Mouse (Mus musculus) C2C12 (cell line): ENCODE measurements around the gene Mrpl47. TPM values are rescaled to one million over a fixed set of nuclear protein-coding genes. Genes with fewer than 3 reads are reported as not detected.
"Not testable (repeated sequence)": the region's sequence is repeated elsewhere in the genome, so short reads cannot be mapped to it uniquely, and the experiment has no call there.

Experiments used
- H3K27me3 ChIP-seq: one replicate; pipeline ENCODE4 v1.6.1; 2011; ENCODE audit not compliant: control insufficient read depth, insufficient read depth, insufficient read length
- H3K36me3 ChIP-seq: one replicate; pipeline ENCODE4 v1.6.1; 2011; ENCODE audit not compliant: control insufficient read depth, insufficient read depth
- H3K4me3 ChIP-seq: one replicate; pipeline ENCODE4 v1.5.1; 2011; ENCODE audit warnings: mild to moderate bottlenecking, control low read depth; ENCODE audit not compliant: poor library complexity, insufficient read depth, severe bottlenecking
- H3K79me2 ChIP-seq: one replicate; pipeline ENCODE4 v1.6.1; 2011; ENCODE audit not compliant: control insufficient read depth, insufficient read depth
- H3K79me3 ChIP-seq: one replicate; pipeline ENCODE4 v1.6.1; 2011; ENCODE audit warnings: low read depth, control low read depth
- H3ac ChIP-seq: one replicate; pipeline ENCODE3; 2011; ENCODE audit warnings: low read depth; ENCODE audit not compliant: control insufficient read depth, insufficient read length
- CEBPB ChIP-seq: IDR thresholded peaks from one replicate; pipeline ENCODE4 v1.6.1; 2011; ENCODE audit warnings: low read depth, mild to moderate bottlenecking, control low read depth, moderate library complexity
- CTCF ChIP-seq: IDR thresholded peaks from one replicate; pipeline ENCODE4 v1.5.1; 2011; ENCODE audit not compliant: control insufficient read depth, insufficient read depth, insufficient read length
- FOSL1 ChIP-seq: IDR thresholded peaks from one replicate; pipeline ENCODE4 v1.8.0; 2011; ENCODE audit warnings: mild to moderate bottlenecking, low read length; ENCODE audit not compliant: poor library complexity, insufficient read depth, severe bottlenecking
- MAX ChIP-seq: IDR thresholded peaks from one replicate; pipeline ENCODE4 v1.6.1; 2011; ENCODE audit warnings: mild to moderate bottlenecking, control low read depth
- MYOD1 ChIP-seq: IDR thresholded peaks from one replicate; pipeline ENCODE4 v1.6.1; 2011; ENCODE audit warnings: low read depth; ENCODE audit not compliant: control insufficient read depth, insufficient read length
- MYOG ChIP-seq: IDR thresholded peaks from one replicate; pipeline ENCODE4 v1.6.1; 2011; ENCODE audit not compliant: control insufficient read depth, insufficient read length; ENCODE audit errors: extremely low read depth
- USF1 ChIP-seq: IDR thresholded peaks from one replicate; pipeline ENCODE4 v1.6.1; 2011; ENCODE audit warnings: low read depth, mild to moderate bottlenecking, control low read depth, moderate library complexity
- polyA plus RNA-seq: library from polyadenylated mRNA; unstranded; fragments of >200 nt; fragmentation: generic; extraction: Trizol; gene quantifications from one replicate; pipeline ENCODE4 v1.2.1, GENCODE M21; 2012; ENCODE audit warnings: missing spikeins

Mrpl47 gene
- polyA plus RNA-seq, 1 experiment, result 15.7 TPM

DNA sequence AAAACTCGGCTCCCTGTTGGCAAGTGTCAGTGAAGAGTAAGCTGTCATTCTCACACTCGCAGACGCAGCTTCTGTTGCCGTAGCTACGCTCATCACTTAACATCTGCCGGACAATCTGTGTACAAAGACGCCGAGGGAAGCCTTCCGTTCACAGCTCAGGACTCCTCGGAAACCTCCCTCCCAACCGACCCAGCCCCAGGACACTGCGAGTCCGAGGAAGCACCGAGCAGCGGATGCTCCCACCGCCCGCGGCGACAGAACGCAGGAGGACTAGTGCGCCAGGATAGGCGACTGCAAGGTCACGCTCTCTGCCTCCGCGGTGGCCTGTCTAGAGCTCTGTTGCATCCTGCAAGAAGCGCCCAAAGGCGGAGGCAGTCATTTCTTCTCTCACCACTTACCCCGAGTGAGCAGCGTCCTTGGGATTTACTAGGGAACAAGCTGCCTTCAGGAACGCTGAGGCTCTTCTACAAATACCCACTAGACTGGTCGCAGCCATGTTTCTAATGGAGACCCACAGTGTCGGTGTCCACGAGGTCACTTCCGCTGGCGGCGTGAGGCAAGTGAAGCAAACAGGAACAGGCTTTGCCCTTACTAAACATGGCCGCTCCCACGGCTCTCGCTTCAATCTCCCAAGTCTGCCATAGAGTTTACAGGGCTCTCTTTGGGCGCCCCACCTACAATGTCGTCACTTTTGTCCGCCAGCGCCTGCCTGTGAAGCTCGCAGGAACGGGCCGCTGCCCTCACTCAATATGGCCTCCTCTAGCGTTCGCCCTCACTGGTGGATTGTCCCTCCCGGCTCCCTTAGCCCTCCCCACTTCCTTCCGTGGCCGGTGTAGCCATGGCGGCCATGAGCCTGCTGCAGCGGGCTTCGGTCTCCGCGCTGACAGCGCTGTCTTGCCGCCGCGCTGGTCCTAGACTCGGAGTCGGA, 897 bp downstream of the Mrpl47 start, which contains the start of gene Ndufb5:
TSS of gene Ndufb5 (plus strand) at position 747 of the 928 bp plus-strand sequence.
- TF ChIP-seq CEBPB, result no peak
- peak; percentile 72 for TF ChIP-seq MAX
- no peak for TF ChIP-seq MYOG
- TF ChIP-seq CTCF, result no peak
- Histone ChIP-seq H3K4me3 (peak within 1 kb of the TSS; percentile 96), H3K79me3 (peaks cover 38% of the 10 kb centered on the region), H3K79me2 (peaks cover 72% of the 10 kb centered on the region), H3ac (peak within 1 kb of the TSS; percentile 94), H3K27me3 (no peaks in the 10 kb centered on the region), H3K36me3 (peaks cover 28% of the 10 kb centered on the region)

DNA sequence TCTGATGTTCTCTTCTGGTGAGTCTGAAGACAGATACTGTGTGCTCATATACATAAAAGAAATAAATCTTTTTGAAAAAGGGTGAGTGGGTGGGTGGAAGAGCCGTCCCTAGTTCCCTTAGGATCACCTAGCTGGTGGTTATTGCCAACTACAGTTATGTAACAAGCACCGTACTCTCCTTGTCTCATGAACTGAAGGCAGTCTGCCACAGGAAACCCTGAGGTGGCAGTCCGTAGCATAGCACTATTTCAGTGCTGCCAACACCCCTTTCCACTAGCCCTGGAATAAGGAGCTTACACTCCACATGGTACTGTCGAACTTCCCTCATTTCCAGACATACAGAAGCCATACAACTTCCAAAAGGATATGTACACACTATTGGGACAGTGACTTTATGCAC, 9.5 kb downstream of the Mrpl47 start:
- no peaks in the 10 kb centered on the region for H3K27me3 ChIP-seq
- H3K4me3 ChIP-seq, result no peak overlapping the region
- TF ChIP-seq FOSL1, result no peak
- TF ChIP-seq CEBPB, result no peak
- no peak for TF ChIP-seq MYOD1
- no peak for TF ChIP-seq MAX
- H3K79me2 ChIP-seq, result no peaks in the 10 kb centered on the region
- H3ac ChIP-seq, result no peak overlapping the region
- H3K36me3 ChIP-seq, result peaks cover 84% of the 10 kb centered on the region
- H3K79me3 ChIP-seq, result no peaks in the 10 kb centered on the region

DNA sequence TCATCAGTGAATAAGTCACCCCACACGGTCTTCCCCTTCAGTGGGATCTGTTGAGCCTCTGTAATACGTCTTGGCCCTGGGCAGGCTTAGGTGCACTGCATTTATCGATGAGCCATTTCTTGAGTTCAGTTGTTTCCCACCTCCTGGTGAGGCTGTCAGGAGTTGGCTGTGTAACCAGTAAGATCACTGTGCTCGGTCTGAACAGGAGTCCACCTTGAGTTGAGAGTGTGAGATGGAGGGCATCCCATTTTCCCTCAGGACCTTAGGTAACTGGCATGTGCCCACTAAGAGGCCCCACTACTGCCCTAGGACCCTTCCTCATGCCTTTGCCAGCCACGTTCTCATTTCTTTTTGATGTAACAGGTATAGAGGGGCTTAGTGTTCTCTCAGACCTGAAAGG, 11.5 kb downstream of the Mrpl47 start:
- Histone ChIP-seq H3ac (no peak overlapping the region), H3K79me2 (no peaks in the 10 kb centered on the region), H3K27me3 (no peaks in the 10 kb centered on the region), H3K4me3 (no peak overlapping the region), H3K79me3 (no peaks in the 10 kb centered on the region), H3K36me3 (peaks cover 91% of the 10 kb centered on the region)
- no peak for TF ChIP-seq USF1
- TF ChIP-seq CEBPB, result no peak
- no peak for TF ChIP-seq MAX
- TF ChIP-seq MYOG, result no peak
- TF ChIP-seq FOSL1, result no peak
- TF ChIP-seq MYOD1, result no peak
- TF ChIP-seq CTCF, result no peak

DNA sequence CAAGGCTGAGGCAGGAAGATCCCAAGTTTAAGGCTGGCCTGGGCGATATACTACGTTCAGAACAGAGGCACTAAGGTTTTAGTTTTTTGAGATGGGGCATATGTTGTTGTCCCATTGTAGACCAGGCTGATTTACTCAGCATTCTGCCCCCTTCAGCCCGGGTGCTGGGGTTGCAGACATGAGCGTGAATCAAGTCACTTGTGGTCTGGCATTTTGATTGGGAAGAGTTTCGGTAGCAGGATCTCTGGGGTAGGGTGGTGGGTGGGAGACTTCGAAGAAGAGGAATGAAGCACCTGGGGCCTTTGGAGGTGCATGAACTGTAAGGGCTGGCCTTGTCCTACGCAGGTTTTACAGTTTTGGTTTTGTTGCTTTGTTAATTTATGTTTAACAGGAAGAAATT, 13.2 kb downstream of the Mrpl47 start:
- TF ChIP-seq CTCF, result no peak
- no peak for TF ChIP-seq MYOD1
- TF ChIP-seq CEBPB, result no peak
- no peak for TF ChIP-seq USF1
- no peak for TF ChIP-seq MYOG
- TF ChIP-seq MAX, result no peak
- no peak for TF ChIP-seq FOSL1
- H3K27me3 ChIP-seq, result no peaks in the 10 kb centered on the region
- no peak overlapping the region for H3ac ChIP-seq
- peaks cover 96% of the 10 kb centered on the region for H3K36me3 ChIP-seq
- no peak overlapping the region for H3K4me3 ChIP-seq
- no peaks in the 10 kb centered on the region for H3K79me3 ChIP-seq
- no peaks in the 10 kb centered on the region for H3K79me2 ChIP-seq

DNA sequence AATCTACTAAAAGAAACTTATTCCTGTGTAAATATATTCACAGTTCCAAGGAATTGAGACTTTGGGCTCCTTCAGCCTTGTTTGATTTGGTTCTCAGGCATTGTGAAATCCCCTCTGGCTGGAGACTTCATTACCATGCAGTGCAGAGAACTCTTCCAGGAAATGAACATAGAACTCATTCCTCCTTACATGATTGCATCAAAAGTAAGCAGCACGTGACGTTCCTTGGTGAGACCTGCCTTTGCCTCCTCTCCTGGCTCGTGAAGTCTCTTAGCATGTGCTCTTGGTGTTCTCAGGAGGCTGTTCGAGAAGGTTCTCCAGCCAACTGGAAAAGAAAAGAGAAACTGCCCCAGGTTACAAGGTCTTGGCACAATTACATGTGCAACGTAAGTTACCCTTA, 19.1 kb downstream of the Mrpl47 start:
- Histone ChIP-seq H3K79me3 (peaks cover 5% of the 10 kb centered on the region), H3K4me3 (no peak overlapping the region), H3K79me2 (peaks cover 11% of the 10 kb centered on the region), H3K27me3 (no peaks in the 10 kb centered on the region), H3K36me3 (peaks cover 93% of the 10 kb centered on the region), H3ac (no peak overlapping the region)
- TF ChIP-seq MAX (no peak), CEBPB (no peak), CTCF (no peak), MYOG (no peak), MYOD1 (no peak), USF1 (no peak), FOSL1 (no peak)

DNA sequence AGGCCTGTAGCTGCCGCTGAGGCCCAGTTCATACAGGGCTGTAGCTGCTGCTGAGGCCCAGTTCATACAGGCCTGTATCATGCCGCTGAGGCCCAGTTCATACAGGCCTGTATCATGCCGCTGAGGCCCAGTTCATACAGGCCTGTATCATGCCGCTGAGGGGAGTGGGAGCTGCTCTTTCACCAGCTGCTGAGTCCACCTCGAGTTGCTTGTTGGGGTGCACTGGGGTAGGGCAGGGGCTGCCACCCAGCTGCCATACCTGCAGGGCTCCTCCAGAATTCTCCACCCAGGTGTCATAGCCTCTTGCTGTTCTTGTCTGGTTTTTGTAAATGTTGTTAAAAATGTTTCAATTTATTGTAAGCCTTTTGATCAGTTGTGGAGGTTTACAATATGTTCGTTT, 20.0 kb downstream of the Mrpl47 start:
- H3K36me3 ChIP-seq, result peaks cover 94% of the 10 kb centered on the region
- peaks cover 20% of the 10 kb centered on the region for H3K79me2 ChIP-seq
- H3ac ChIP-seq, H3K4me3 ChIP-seq, H3K27me3 ChIP-seq: not testable (repeated sequence)
- peaks cover 13% of the 10 kb centered on the region for H3K79me3 ChIP-seq

DNA sequence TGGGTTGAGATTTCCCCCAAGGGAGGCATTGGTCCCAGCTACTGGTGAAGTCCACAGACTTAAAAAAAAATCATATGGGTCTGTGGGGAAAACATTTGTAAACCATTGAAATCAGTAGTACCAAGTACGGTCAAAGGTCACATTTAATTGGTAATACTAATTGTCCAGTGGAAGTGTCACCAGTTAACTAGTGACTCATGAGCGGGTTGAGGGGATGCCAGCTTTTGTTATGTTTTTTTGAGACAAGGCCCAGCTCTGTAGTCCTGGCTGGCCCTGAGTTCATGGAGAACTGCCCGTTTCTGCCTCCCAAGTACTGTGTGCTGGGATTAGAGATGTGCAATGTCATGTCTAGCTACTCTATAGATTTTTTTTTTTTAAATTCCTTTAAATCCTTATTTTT, 23.7 kb downstream of the Mrpl47 start:
- H3K4me3 ChIP-seq, result no peak overlapping the region
- peaks cover 74% of the 10 kb centered on the region for H3K36me3 ChIP-seq
- TF ChIP-seq CEBPB (no peak), MAX (no peak), CTCF (no peak), FOSL1 (no peak)
- H3K79me3 ChIP-seq, result peaks cover 42% of the 10 kb centered on the region
- H3ac ChIP-seq, result no peak overlapping the region
- H3K79me2 ChIP-seq, result peaks cover 57% of the 10 kb centered on the region
- H3K27me3 ChIP-seq, result no peaks in the 10 kb centered on the region
